Mouse (Mus musculus) forebrain, embryonic 14.5 days (tissue): ENCODE data around the gene Rho. TPM values are rescaled to one million over a fixed set of nuclear protein-coding genes. Genes with fewer than 3 reads are reported as not detected.

Source experiments
- ATAC-seq: fragments of 200-750 bp; cut with Nextera tagmentation; 2 replicates; pipeline ENCODE4 v1.8.0; 2017; ENCODE audit warnings: mild to moderate bottlenecking, moderate library complexity
- DNase-seq: peaks from one replicate; pipeline ENCODE4 v3.0.0-alpha.2; 2015; ENCODE audit warnings: low spot score
- H3K27ac ChIP-seq: fragments of 300-500 bp; sonication (generic); 2 replicates; pipeline ENCODE4 v1.5.1; 2014; ENCODE audit warnings: low read depth, mild to moderate bottlenecking, control low read depth, low read length, moderate library complexity
- H3K27me3 ChIP-seq: fragments of 300-500 bp; sonication (generic); replicated peaks from 2 replicates; pipeline ENCODE4 v1.6.1; 2014; ENCODE audit warnings: low read length, control low read depth, mixed read lengths; ENCODE audit not compliant: control insufficient read depth, insufficient read depth
- H3K36me3 ChIP-seq: fragments of 300-500 bp; sonication (generic); 2 replicates; pipeline ENCODE4 v1.6.1; 2014; ENCODE audit warnings: low read length, control low read depth; ENCODE audit not compliant: control insufficient read depth, insufficient read depth
- H3K4me1 ChIP-seq: fragments of 300-500 bp; sonication (generic); 2 replicates; pipeline ENCODE4 v1.6.1; 2014; ENCODE audit warnings: antibody characterized with exemption, low read length, control low read depth; ENCODE audit not compliant: control insufficient read depth, insufficient read depth
- H3K4me2 ChIP-seq: fragments of 300-500 bp; sonication (generic); 2 replicates; pipeline ENCODE4 v1.6.1; 2014; ENCODE audit warnings: mild to moderate bottlenecking, control low read depth, low read length
- H3K4me3 ChIP-seq: fragments of 300-500 bp; sonication (generic); 2 replicates; pipeline ENCODE4 v1.5.1; 2014; ENCODE audit warnings: low read depth, low read length, control low read depth
- H3K9ac ChIP-seq: fragments of 300-500 bp; sonication (generic); 2 replicates; pipeline ENCODE4 v1.6.1; 2014; ENCODE audit warnings: mild to moderate bottlenecking, low read length, control low read depth, moderate library complexity
- H3K9me3 ChIP-seq: fragments of 300-500 bp; sonication (generic); replicated peaks from 2 replicates; pipeline ENCODE4 v1.6.1; 2016; ENCODE audit warnings: low read length, control low read depth, mixed read lengths; ENCODE audit not compliant: control insufficient read depth
- WGBS: fragments of 180-500 bp; shearing (Covaris S2); extraction: QIAGEN DNeasy Blood & Tissue Kit; methylation state at CpG from one replicate; pipeline ENCODE4 v1.1.7; 2014; 5-methylcytosine and 5-hydroxymethylcytosine counted together
- polyA plus RNA-seq: library from polyadenylated mRNA; unstranded; fragments of >200 nt; fragmentation: Nextera tagmentation; extraction: Ambion mirVana; gene quantifications from 2 replicates; pipeline ENCODE4 v1.2.1, GENCODE M21; 2014

Rho gene
- polyA plus RNA-seq, 1 experiment from 2014 or later: 0.19 TPM

GRCm38 (mm10) chr6:115956418-115956921 is 24.9 kb downstream of the Rho start:
- Histone ChIP-seq H3K4me1 (peaks cover 16% of the 10 kb centered on the region), H3K9ac (no peak overlapping the region), H3K27ac (peak overlapping the region; percentile 62), H3K27me3 (no peaks in the 10 kb centered on the region), H3K4me3 (no peak overlapping the region), H3K4me2 (no peak overlapping the region), H3K36me3 (no peaks in the 10 kb centered on the region), H3K9me3 (no peaks in the 10 kb centered on the region)
- WGBS: 81% methylated on average over 13 of the region's 13 CpGs
- ATAC-seq: 0 out of 2 replicates have a peak, but pooled peaks have one; percentile 15
- DNase-seq: no peak

GRCm38 (mm10) chr6:115956922-115957601 is 25.5 kb downstream of the Rho start:
- H3K9ac ChIP-seq: no peak overlapping the region
- DNase-seq: peak; percentile 79
- peak; percentile 79 for ATAC-seq

DNA sequence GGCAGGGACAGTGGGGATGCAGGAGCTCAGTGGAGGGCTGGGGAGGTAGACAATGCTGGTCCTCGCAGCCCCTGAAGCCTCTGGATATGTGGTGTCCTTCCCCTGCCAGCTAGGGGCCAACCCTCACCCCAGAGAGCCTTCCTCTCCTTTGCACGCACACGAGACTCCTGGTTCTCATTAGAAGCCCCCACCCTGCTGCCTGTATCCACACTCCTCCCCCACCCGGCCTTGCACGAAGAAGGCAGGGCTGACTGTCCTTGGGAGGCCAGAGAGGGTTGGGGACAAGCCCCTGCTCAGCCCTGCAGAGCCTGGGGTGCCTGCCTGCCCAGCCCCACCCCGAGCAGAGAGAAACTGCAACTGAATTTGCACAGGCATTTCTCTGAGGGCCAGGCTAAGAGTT is 26.1 kb downstream of the Rho start:
- WGBS: 41% methylated on average over 6 of the region's 6 CpGs
- Histone ChIP-seq H3K4me1 (peaks cover 16% of the 10 kb centered on the region), H3K4me2 (no peak overlapping the region), H3K9ac (no peak overlapping the region), H3K36me3 (no peaks in the 10 kb centered on the region), H3K27me3 (no peaks in the 10 kb centered on the region), H3K4me3 (no peak overlapping the region), H3K27ac (peak overlapping the region; percentile 62; the same call in 1 of the 2 replicates), H3K9me3 (no peaks in the 10 kb centered on the region)
- ATAC-seq (no peak), DNase-seq (no peak)

More at GRCm38 (mm10) chr6:115956922-115957601, 25.5 kb downstream of the Rho start:
- Histone ChIP-seq H3K36me3 (no peaks in the 10 kb centered on the region), H3K27me3 (no peaks in the 10 kb centered on the region), H3K27ac (peak overlapping the region; percentile 62), H3K4me3 (no peak overlapping the region), H3K4me2 (no peak overlapping the region), H3K4me1 (peaks cover 16% of the 10 kb centered on the region), H3K9me3 (no peaks in the 10 kb centered on the region)
- WGBS: 41% methylated on average over 16 of the region's 16 CpGs

GRCm38 (mm10) chr6:115958445-115958844 is 26.9 kb downstream of the Rho start:
- Histone ChIP-seq H3K9ac (no peak overlapping the region), H3K27me3 (no peaks in the 10 kb centered on the region), H3K9me3 (no peaks in the 10 kb centered on the region), H3K36me3 (no peaks in the 10 kb centered on the region), H3K27ac (no peak overlapping the region), H3K4me3 (no peak overlapping the region), H3K4me1 (peaks cover 14% of the 10 kb centered on the region), H3K4me2 (no peak overlapping the region)
- ATAC-seq (no peak), DNase-seq (no peak)
- WGBS: 93% methylated on average over 9 of the region's 9 CpGs

GRCm38 (mm10) chr6:115959151-115959691 is 27.7 kb downstream of the Rho start:
- H3K27ac ChIP-seq: no peak overlapping the region

DNA sequence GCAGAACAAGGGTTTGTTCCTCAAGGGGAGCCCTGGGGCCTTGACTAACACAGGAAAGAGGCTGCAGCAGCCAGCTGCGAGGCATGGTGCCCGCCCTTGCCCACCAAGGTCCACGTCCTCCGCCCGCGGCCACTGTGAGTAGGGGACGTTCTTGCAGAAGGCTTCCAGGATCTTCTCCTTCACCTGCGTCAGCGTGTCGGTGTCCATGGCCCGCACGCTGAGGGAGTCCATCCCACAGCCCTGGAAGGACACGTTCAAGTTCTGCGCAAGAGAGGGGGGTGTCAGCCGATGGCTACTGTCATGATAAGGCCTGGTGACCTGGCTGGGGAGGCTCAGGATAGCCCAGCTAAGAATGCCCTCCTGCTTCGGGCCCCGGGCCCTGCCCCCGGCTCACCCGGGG is 28.8 kb downstream of the Rho start:
- H3K4me2 ChIP-seq: no peak overlapping the region
- H3K27ac ChIP-seq: no peak overlapping the region
- H3K4me1 ChIP-seq: peaks cover 12% of the 10 kb centered on the region
- no peak overlapping the region for H3K4me3 ChIP-seq
- DNase-seq (no peak), ATAC-seq (no peak)
- H3K9me3 ChIP-seq: no peaks in the 10 kb centered on the region
- H3K27me3 ChIP-seq: no peaks in the 10 kb centered on the region
- 92% methylated on average over 19 of the region's 19 CpGs for WGBS
- no peaks in the 10 kb centered on the region for H3K36me3 ChIP-seq
- no peak overlapping the region for H3K9ac ChIP-seq

More at GRCm38 (mm10) chr6:115959151-115959691, 27.7 kb downstream of the Rho start:
- 72% methylated on average over 7 of the region's 7 CpGs for whole genome bisulfite sequencing
- Histone ChIP-seq H3K4me2 (no peak overlapping the region), H3K4me1 (peaks cover 14% of the 10 kb centered on the region), H3K9me3 (no peaks in the 10 kb centered on the region), H3K9ac (no peak overlapping the region), H3K36me3 (no peaks in the 10 kb centered on the region), H3K27me3 (no peaks in the 10 kb centered on the region), H3K4me3 (no peak overlapping the region)
- no peak for ATAC-seq
- DNase-seq: no peak

- H3K27me3 ChIP-seq: no peaks in the 10 kb centered on the region
- H3K4me3 ChIP-seq: no peak overlapping the region
- DNase-seq: no peak
- H3K4me1 ChIP-seq: peaks cover 7% of the 10 kb centered on the region; the same call in 1 of the 2 replicates
- no peak overlapping the region for H3K4me2 ChIP-seq
- no peaks in the 10 kb centered on the region for H3K9me3 ChIP-seq
- H3K27ac ChIP-seq: no peak overlapping the region
- no peaks in the 10 kb centered on the region for H3K36me3 ChIP-seq
- no peak for ATAC-seq
- WGBS: 78% methylated on average over 3 of the region's 3 CpGs
- H3K9ac ChIP-seq: no peak overlapping the region
Measured at GRCm38 (mm10) chr6:115961743-115962142, 30.2 kb downstream of the Rho start.

DNA sequence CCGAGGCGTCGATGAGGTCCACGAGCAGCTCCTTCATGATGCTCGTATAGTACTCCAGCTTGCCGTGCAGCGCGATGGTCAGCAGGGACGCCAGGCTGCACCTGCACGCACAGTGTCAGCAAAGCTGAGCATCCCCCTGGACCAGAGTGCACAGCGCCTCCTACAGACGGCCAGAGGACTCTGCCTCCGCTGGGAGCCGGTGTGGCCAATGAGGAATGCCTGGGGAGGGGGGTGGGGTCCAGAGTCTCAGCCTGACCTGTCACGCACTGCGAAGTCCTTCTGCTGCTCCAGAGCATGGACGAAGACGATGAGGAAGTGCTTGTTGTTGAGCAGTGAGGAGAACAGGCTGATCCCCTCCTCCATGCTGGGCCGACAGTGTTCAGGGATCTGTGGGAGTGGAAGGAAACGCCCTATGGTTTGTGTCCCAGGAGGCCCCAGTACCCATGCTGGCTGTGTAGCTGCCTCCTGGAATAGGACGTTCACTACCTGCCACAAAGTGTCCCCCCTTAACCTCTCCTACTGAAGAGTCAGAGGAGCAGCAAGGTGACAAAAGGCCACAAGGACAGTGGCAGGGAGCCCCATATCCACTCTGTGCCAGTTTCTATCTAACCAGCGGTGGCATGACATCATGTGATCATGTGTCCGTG is 31.0 kb downstream of the Rho start:
- 37% methylated on average over 23 of the region's 23 CpGs for WGBS
- H3K4me3 ChIP-seq: no peak overlapping the region
- no peaks in the 10 kb centered on the region for H3K36me3 ChIP-seq
- ATAC-seq (no peak), DNase-seq (no peak)
- no peak overlapping the region for H3K4me2 ChIP-seq
- no peaks in the 10 kb centered on the region for H3K9me3 ChIP-seq
- H3K9ac ChIP-seq: no peak overlapping the region
- H3K27me3 ChIP-seq: no peaks in the 10 kb centered on the region
- H3K4me1 ChIP-seq: no peaks in the 10 kb centered on the region; the same call in 1 of the 2 replicates
- H3K27ac ChIP-seq: no peak overlapping the region

DNA sequence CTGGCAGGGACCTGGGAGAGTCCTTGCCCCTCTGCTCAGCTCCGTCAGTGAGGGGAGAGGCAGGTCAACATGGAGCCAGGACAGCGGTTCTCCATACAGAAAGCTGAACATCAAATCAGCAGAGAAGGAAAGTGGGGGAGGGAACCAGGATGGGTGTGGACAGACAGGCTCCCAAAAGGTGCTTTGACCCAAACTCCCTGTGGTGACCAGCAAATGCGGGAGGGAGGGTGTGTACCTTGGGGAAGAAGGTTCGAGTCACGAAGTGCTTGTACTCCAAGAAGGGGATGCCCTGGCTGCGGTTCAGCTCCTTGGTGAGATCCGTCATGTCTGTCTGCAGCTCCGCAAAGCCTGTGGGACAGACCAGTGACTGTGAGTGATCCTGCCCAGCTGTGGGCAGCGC is 32.1 kb downstream of the Rho start:
- H3K4me2 ChIP-seq: no peak overlapping the region
- no peak overlapping the region for H3K9ac ChIP-seq
- H3K4me1 ChIP-seq: no peaks in the 10 kb centered on the region
- ATAC-seq: no peak
- H3K36me3 ChIP-seq: no peaks in the 10 kb centered on the region
- no peaks in the 10 kb centered on the region for H3K27me3 ChIP-seq
- DNase-seq: no peak
- no peaks in the 10 kb centered on the region for H3K9me3 ChIP-seq
- H3K27ac ChIP-seq: no peak overlapping the region
- H3K4me3 ChIP-seq: no peak overlapping the region
- WGBS: 76% methylated on average over 9 of the region's 9 CpGs
